Mouse (Mus musculus) midbrain, embryonic 15.5 days (tissue): Measurements from ENCODE around the gene Ccdc163. TPM values are rescaled to one million over a fixed set of nuclear protein-coding genes. Genes with fewer than 3 reads are reported as not detected.
A peak's percentile ranks its signal among the peaks of the same experiment; 100 is the strongest.

ENCODE experiments used
- ATAC-seq: fragments of 200-750 bp; cut with Nextera tagmentation; replicated peaks from 2 replicates; pipeline ENCODE4 v1.8.0; 2017; ENCODE audit warnings: moderate TSS enrichment
- H3K27ac ChIP-seq: fragments of 300-500 bp; sonication (generic); 2 replicates; pipeline ENCODE4 v1.5.1; 2015; ENCODE audit warnings: mild to moderate bottlenecking, inconsistent platforms
- H3K27me3 ChIP-seq: fragments of 300-500 bp; sonication (generic); replicated peaks from 2 replicates; pipeline ENCODE4 v1.6.1; 2015; ENCODE audit warnings: inconsistent platforms
- H3K36me3 ChIP-seq: fragments of 300-500 bp; sonication (generic); replicated peaks from 2 replicates; pipeline ENCODE4 v1.6.1; 2015; ENCODE audit warnings: inconsistent platforms
- H3K4me1 ChIP-seq: fragments of 300-500 bp; sonication (generic); 2 replicates; pipeline ENCODE4 v1.6.1; 2015; ENCODE audit warnings: inconsistent platforms
- H3K4me2 ChIP-seq: fragments of 300-500 bp; sonication (generic); 2 replicates; pipeline ENCODE4 v1.6.1; 2015; ENCODE audit warnings: inconsistent platforms, mild to moderate bottlenecking, moderate library complexity
- H3K4me3 ChIP-seq: fragments of 300-500 bp; sonication (generic); 2 replicates; pipeline ENCODE4 v1.5.1; 2015; ENCODE audit warnings: mild to moderate bottlenecking, inconsistent platforms
- H3K9ac ChIP-seq: fragments of 300-500 bp; sonication (generic); 2 replicates; pipeline ENCODE4 v1.6.1; 2015; ENCODE audit warnings: mild to moderate bottlenecking, inconsistent platforms
- H3K9me3 ChIP-seq: fragments of 300-500 bp; sonication (generic); 2 replicates; pipeline ENCODE4 v1.6.1; 2016; ENCODE audit warnings: inconsistent platforms
- WGBS: fragments of 180-500 bp; shearing (Covaris S2); methylation state at CpG from one replicate; pipeline ENCODE4 v1.1.7; 2015; ENCODE audit warnings: mixed read lengths; 5-methylcytosine and 5-hydroxymethylcytosine counted together
- polyA plus RNA-seq: library from polyadenylated mRNA; unstranded; fragments of >200 nt; fragmentation: Nextera tagmentation; extraction: Ambion mirVana; gene quantifications from 2 replicates; pipeline ENCODE4 v1.2.1, GENCODE M21; 2015

The Ccdc163 gene
- polyA plus RNA-seq, 1 experiment from 2014 or later: 11.5 TPM

GRCm38 (mm10) chr4:116708791-116709390 is 582 bp downstream of the Ccdc163 start:
- H3K4me2 ChIP-seq: peak overlapping the region; percentile 86
- peak overlapping the region; percentile 43 for H3K9ac ChIP-seq
- H3K4me3 ChIP-seq: peak overlapping the region; percentile 63
- no peak overlapping the region for H3K27ac ChIP-seq
- H3K4me1 ChIP-seq: peaks cover 13% of the 10 kb centered on the region
- peak; percentile 43 for ATAC-seq
- WGBS: 6% methylated on average over 9 of the region's 9 CpGs
- H3K36me3 ChIP-seq: no peaks in the 10 kb centered on the region
- no peaks in the 10 kb centered on the region for H3K27me3 ChIP-seq
- H3K9me3 ChIP-seq: no peaks in the 10 kb centered on the region

- Histone ChIP-seq H3K9me3 (no peaks in the 10 kb centered on the region), H3K27me3 (no peaks in the 10 kb centered on the region), H3K27ac (no peak overlapping the region), H3K4me3 (no peak overlapping the region), H3K9ac (no peak overlapping the region), H3K36me3 (no peaks in the 10 kb centered on the region), H3K4me1 (peaks cover 13% of the 10 kb centered on the region), H3K4me2 (no peak overlapping the region)
- no peak for ATAC-seq
- 96% methylated on average over 2 of the region's 2 CpGs for WGBS
These were observed 1.8 kb downstream of the Ccdc163 start for GRCm38 (mm10) chr4:116710154-116710553.

- Histone ChIP-seq H3K9ac (no peak overlapping the region), H3K4me2 (no peak overlapping the region)
- 78% methylated on average over 1 of the region's 1 CpGs for WGBS
These were observed 4.2 kb downstream of the Ccdc163 start for GRCm38 (mm10) chr4:116712536-116712935.

GRCm38 (mm10) chr4:116719396-116719795 is 11.1 kb downstream of the Ccdc163 start:
- ATAC-seq: no peak
- no peak overlapping the region for H3K4me3 ChIP-seq

More at GRCm38 (mm10) chr4:116712536-116712935, 4.2 kb downstream of the Ccdc163 start:
- no peaks in the 10 kb centered on the region for H3K36me3 ChIP-seq
- no peaks in the 10 kb centered on the region for H3K27me3 ChIP-seq
- H3K4me1 ChIP-seq: peaks cover 8% of the 10 kb centered on the region
- H3K9me3 ChIP-seq: no peaks in the 10 kb centered on the region
- no peak for ATAC-seq
- H3K4me3 ChIP-seq: no peak overlapping the region
- no peak overlapping the region for H3K27ac ChIP-seq

GRCm38 (mm10) chr4:116720343-116721097 is 12.2 kb downstream of the Ccdc163 start, which contains the start of gene Tesk2:
Gene Tesk2 (plus strand): TSS chr4:116720948.
- no peaks in the 10 kb centered on the region for H3K36me3 ChIP-seq
- H3K27ac ChIP-seq: peak within 1 kb of the TSS; percentile 72
- ATAC-seq: peak; percentile 98
- peaks cover 18% of the 10 kb centered on the region for H3K4me1 ChIP-seq
- H3K4me2 ChIP-seq: peak within 1 kb of the TSS; percentile 98
- peak within 1 kb of the TSS; percentile 75 for H3K9ac ChIP-seq
- no peaks in the 10 kb centered on the region for H3K9me3 ChIP-seq
- H3K4me3 ChIP-seq: peak within 1 kb of the TSS; percentile 90
- H3K27me3 ChIP-seq: peaks cover 5% of the 10 kb centered on the region; the same call in 1 of the 2 replicates
- WGBS: under 1% methylated on average over 32 of the region's 34 CpGs

More at GRCm38 (mm10) chr4:116719396-116719795, 11.1 kb downstream of the Ccdc163 start:
- no peak overlapping the region for H3K9ac ChIP-seq
- H3K36me3 ChIP-seq: no peaks in the 10 kb centered on the region
- WGBS: 14% methylated on average over 3 of the region's 3 CpGs
- H3K27ac ChIP-seq: no peak overlapping the region
- H3K27me3 ChIP-seq: peaks cover 5% of the 10 kb centered on the region; the same call in 1 of the 2 replicates
- peaks cover 18% of the 10 kb centered on the region for H3K4me1 ChIP-seq
- no peak overlapping the region for H3K4me2 ChIP-seq
- H3K9me3 ChIP-seq: no peaks in the 10 kb centered on the region

- peak overlapping the region; percentile 90 for H3K4me3 ChIP-seq
- ATAC-seq: no peak
- no peaks in the 10 kb centered on the region for H3K9me3 ChIP-seq
- peaks cover 18% of the 10 kb centered on the region for H3K4me1 ChIP-seq
- no peaks in the 10 kb centered on the region for H3K36me3 ChIP-seq
- H3K9ac ChIP-seq: peak overlapping the region; percentile 75
- peak overlapping the region; percentile 72 for H3K27ac ChIP-seq
- WGBS: under 1% methylated on average over 29 of the region's 29 CpGs
- peaks cover 5% of the 10 kb centered on the region; the same call in 1 of the 2 replicates for H3K27me3 ChIP-seq
- peak overlapping the region; percentile 98 for H3K4me2 ChIP-seq
These were observed 12.9 kb downstream of the Ccdc163 start for GRCm38 (mm10) chr4:116721098-116721628.

DNA sequence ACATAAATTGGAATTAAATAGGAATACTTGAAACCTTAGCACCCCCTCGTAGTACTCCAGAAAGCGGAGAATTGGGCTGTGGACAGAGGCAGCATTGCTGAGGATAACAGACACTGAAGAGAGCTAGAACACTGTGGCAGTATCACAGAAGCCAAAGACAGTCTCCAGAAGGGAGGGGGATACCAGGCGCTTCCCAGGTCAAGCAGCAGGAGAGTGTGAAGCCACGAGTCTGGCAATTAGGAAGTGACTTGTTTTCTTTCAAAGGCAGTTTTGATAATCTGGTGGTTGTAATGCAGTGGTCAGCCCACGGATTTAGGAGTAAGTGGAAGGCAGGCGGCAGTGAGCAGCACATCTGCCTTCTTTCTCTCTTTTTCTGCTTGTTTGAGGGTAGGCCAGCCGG is 13.9 kb downstream of the Ccdc163 start:
- H3K27ac ChIP-seq: no peak overlapping the region
- WGBS: 45% methylated on average over 7 of the region's 7 CpGs
- peaks cover 5% of the 10 kb centered on the region; the same call in 1 of the 2 replicates for H3K27me3 ChIP-seq
- no peak overlapping the region for H3K9ac ChIP-seq
- 0 out of 2 replicates have a peak overlapping the region, but pooled peaks have one; percentile 98 for H3K4me2 ChIP-seq
- H3K4me1 ChIP-seq: peaks cover 18% of the 10 kb centered on the region
- H3K4me3 ChIP-seq: no peak overlapping the region
- ATAC-seq: no peak
- no peaks in the 10 kb centered on the region for H3K9me3 ChIP-seq
- no peaks in the 10 kb centered on the region for H3K36me3 ChIP-seq

DNA sequence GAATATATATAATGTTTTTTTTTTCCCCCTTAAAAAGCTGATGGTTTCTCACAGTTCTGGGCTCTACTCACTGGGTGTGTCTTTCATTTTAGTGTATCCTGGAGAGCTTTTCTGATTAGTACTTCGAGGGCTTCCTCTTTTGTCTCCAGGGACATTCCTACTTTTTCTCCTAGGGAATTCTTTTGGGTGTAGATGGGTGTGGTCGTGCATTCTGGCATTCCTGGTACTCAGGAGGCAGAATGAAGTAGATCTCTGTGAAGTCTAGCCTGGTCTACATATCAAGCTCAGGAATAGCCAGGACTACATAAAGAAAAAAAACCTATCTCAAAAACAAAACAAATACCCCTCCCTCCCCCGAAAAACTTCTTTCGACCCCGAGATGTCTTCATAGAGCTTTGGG is 17.1 kb downstream of the Ccdc163 start:
- Histone ChIP-seq H3K27me3 (peaks cover 5% of the 10 kb centered on the region; the same call in 1 of the 2 replicates), H3K27ac (no peak overlapping the region), H3K4me3 (no peak overlapping the region), H3K9me3 (no peaks in the 10 kb centered on the region), H3K36me3 (no peaks in the 10 kb centered on the region), H3K4me1 (peaks cover 13% of the 10 kb centered on the region), H3K4me2 (no peak overlapping the region), H3K9ac (no peak overlapping the region)
- no peak for ATAC-seq
- WGBS: 85% methylated on average over 5 of the region's 5 CpGs

- peaks cover under 1% of the 10 kb centered on the region; the same call in 1 of the 2 replicates for H3K27me3 ChIP-seq
- WGBS: 80% methylated on average over 3 of the region's 3 CpGs
- H3K9me3 ChIP-seq: no peaks in the 10 kb centered on the region
- no peak overlapping the region for H3K27ac ChIP-seq
- H3K9ac ChIP-seq: no peak overlapping the region
- no peaks in the 10 kb centered on the region for H3K4me1 ChIP-seq
- H3K36me3 ChIP-seq: no peaks in the 10 kb centered on the region
- no peak for ATAC-seq
- no peak overlapping the region for H3K4me3 ChIP-seq
- H3K4me2 ChIP-seq: no peak overlapping the region
These were observed 19.1 kb downstream of the Ccdc163 start for GRCm38 (mm10) chr4:116727401-116727800.

DNA sequence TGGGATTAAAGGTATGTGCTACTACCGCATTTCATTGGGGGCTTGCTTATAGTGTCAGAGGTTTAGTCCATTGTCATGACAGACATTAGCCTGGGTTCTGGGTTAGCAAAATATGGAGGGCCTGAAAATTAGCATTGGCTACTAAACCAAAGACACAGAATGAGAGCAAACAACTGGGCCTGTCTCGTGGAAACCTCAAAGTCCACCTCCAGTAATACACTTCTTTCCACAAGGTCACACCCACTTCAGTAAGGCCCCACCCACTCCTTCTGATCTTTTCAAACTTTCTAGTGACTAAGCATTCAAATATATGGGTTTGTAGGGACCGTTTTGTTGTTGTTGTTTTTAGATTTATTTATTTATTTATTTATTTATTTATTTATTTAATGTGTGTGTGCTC is 21.2 kb downstream of the Ccdc163 start:
- 94% methylated on average over 3 of the region's 3 CpGs for WGBS
- H3K4me3 ChIP-seq: no peak overlapping the region
- H3K36me3 ChIP-seq: no peaks in the 10 kb centered on the region
- H3K9me3 ChIP-seq: no peaks in the 10 kb centered on the region
- no peak overlapping the region for H3K27ac ChIP-seq
- no peak overlapping the region for H3K4me2 ChIP-seq
- no peaks in the 10 kb centered on the region for H3K27me3 ChIP-seq
- H3K4me1 ChIP-seq: no peaks in the 10 kb centered on the region
- H3K9ac ChIP-seq: no peak overlapping the region
- no peak for ATAC-seq

DNA sequence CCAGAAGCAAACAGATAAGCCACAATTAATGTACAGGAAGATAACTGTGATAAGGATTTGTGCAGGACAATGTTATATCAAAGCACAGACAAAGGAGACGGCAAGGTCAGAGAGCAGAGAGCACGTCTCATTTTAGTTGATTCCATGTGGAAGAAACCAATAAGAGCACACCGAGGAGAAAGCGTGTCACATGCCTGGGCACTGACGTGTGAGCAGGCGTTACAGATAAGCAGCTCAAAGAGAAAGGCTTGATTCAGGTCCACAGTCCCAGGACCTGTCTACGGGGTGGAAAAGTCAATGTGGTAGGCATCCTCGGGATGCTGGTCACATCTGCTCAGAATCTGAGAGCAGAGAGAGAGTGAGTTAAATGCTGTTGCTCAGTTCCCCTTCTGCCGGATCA is 22.8 kb downstream of the Ccdc163 start:
- H3K4me1 ChIP-seq: no peaks in the 10 kb centered on the region
- no peak overlapping the region for H3K4me3 ChIP-seq
- H3K4me2 ChIP-seq: no peak overlapping the region
- H3K9ac ChIP-seq: no peak overlapping the region
- no peaks in the 10 kb centered on the region for H3K36me3 ChIP-seq
- no peaks in the 10 kb centered on the region for H3K27me3 ChIP-seq
- WGBS: 86% methylated on average over 9 of the region's 9 CpGs
- H3K27ac ChIP-seq: no peak overlapping the region
- no peak for ATAC-seq
- no peaks in the 10 kb centered on the region for H3K9me3 ChIP-seq

GRCm38 (mm10) chr4:116732355-116732754 is 24.0 kb downstream of the Ccdc163 start:
- Histone ChIP-seq H3K4me3 (no peak overlapping the region), H3K27me3 (no peaks in the 10 kb centered on the region), H3K9me3 (no peaks in the 10 kb centered on the region), H3K36me3 (no peaks in the 10 kb centered on the region), H3K4me2 (no peak overlapping the region), H3K9ac (no peak overlapping the region), H3K4me1 (no peaks in the 10 kb centered on the region), H3K27ac (no peak overlapping the region)
- ATAC-seq: no peak
- WGBS: 80% methylated on average over 5 of the region's 5 CpGs
